ENCODE assay signal across 12 mouse cellular contexts in genomic region chr5:138776346-138776745, GRCm38 (mm10). TPM values are rescaled to one million over a fixed set of nuclear protein-coding genes. Genes with fewer than 3 reads are reported as not detected.
DNase-seq lines count a peak whose midpoint lies in the region; ATAC-seq and TF ChIP-seq lines count a peak whose summit lies in the region.
"Had no signal": no experiment of that assay in that cellular context is flagged by ENCODE, and none has a peak within 500 bp of the region (broad histone marks: within the 10 kb centered on the region; RNA-seq: fewer than 3 reads in every experiment).

No protein-coding gene starts in this region.

- ATAC-seq in hindbrain, postnatal 0 days: peak; percentile 81; the same call in 1 of the 2 replicates
- ATAC-seq in hindbrain, embryonic 13.5 days (ENCODE audit: low FRiP score): no peak
- ATAC-seq in erythroid progenitor cell, adult 5-6 weeks (replicated peaks; ENCODE audit: low FRiP score, poor library complexity, severe bottlenecking): no peak

- H3K9ac ChIP-seq in hindbrain, postnatal 0 days (replicated peaks; ENCODE audit: low read length): no peak overlapping the region
- no peak overlapping the region for H3K9ac ChIP-seq in hindbrain, embryonic 13.5 days

- H3K4me3 ChIP-seq in hindbrain, postnatal 0 days (ENCODE audit: low read length): no peak overlapping the region
- no peak overlapping the region for H3K4me3 ChIP-seq in hindbrain, embryonic 13.5 days

- no peak overlapping the region for H3K4me2 ChIP-seq in hindbrain, postnatal 0 days (ENCODE audit: low read depth, low read length)
- no peak overlapping the region for H3K4me2 ChIP-seq in hindbrain, embryonic 13.5 days

- peak; percentile 26 for DNase-seq in hindbrain, postnatal 0 days (ENCODE audit: low spot score)
- DNase-seq in cerebellum, postnatal 10 days: peak; percentile 40 to 58
- peak; percentile 35 for DNase-seq in layer of hippocampus, adult 9-10 months (ENCODE audit: low spot score)
- peak; percentile 10 to 47 for DNase-seq in lung, postnatal 4 days
- DNase-seq in natural killer cell, adult 2 months (ENCODE audit: low spot score in 2 of 2): no peak
- DNase-seq in thymus, adult 18-20 months: no peak

- peaks cover 14% of the 10 kb centered on the region for H3K36me3 ChIP-seq in hindbrain, postnatal 0 days (ENCODE audit: insufficient read depth, low read length)
- peaks cover 70% of the 10 kb centered on the region for H3K36me3 ChIP-seq in hindbrain, embryonic 13.5 days

- H3K9me3 ChIP-seq in hindbrain, postnatal 0 days (ENCODE audit: low read length): no peaks in the 10 kb centered on the region
- H3K9me3 ChIP-seq in hindbrain, embryonic 13.5 days: no peaks in the 10 kb centered on the region

- no peak overlapping the region for H3K27ac ChIP-seq in hindbrain, postnatal 0 days
- H3K27ac ChIP-seq in hindbrain, embryonic 13.5 days: no peak overlapping the region

- no peaks in the 10 kb centered on the region for H3K27me3 ChIP-seq in hindbrain, postnatal 0 days (ENCODE audit: insufficient read depth, low read length)
- no peaks in the 10 kb centered on the region for H3K27me3 ChIP-seq in hindbrain, embryonic 13.5 days

- 64% methylated on average over 1 of the region's 1 CpGs for WGBS in hindbrain, postnatal 0 days
- WGBS in hindbrain, embryonic 13.5 days: 68% methylated on average over 1 of the region's 1 CpGs

- H3K4me1 ChIP-seq in hindbrain, postnatal 0 days (ENCODE audit: insufficient read depth, low read length): peaks cover 9% of the 10 kb centered on the region
- H3K4me1 ChIP-seq in hindbrain, embryonic 13.5 days (replicated peaks): peaks cover 37% of the 10 kb centered on the region

- TF ChIP-seq CTCF in hindbrain, postnatal 0 days (IDR thresholded peaks at IDR 0.05; ENCODE audit: low read depth): no peak

RNA-seq across cellular contexts. Expression of gene Fam20c, which starts 22.0 kb away (rescaled TPM):
- 96.4 and 99.4 TPM in 2 replicates for total RNA-seq in hindbrain, postnatal 0 days (2014; rRNA removed)
- 52.5 and 53.9 TPM in 2 replicates for polyA plus RNA-seq in hindbrain, postnatal 0 days (2015; fragmentation: Nextera tagmentation; extraction: Ambion mirVana)
- polyA plus RNA-seq in hindbrain, embryonic 13.5 days (2015; fragmentation: Nextera tagmentation; extraction: Ambion mirVana): 48.0 and 51.5 TPM in 2 replicates
- total RNA-seq in erythroid progenitor cell, adult 5-6 weeks (2015; ENCODE audit: low replicate concordance): 0.84 and 2.2 TPM in 2 replicates
- 0.51 TPM in 1 of 2 replicates, not detected in the other for total RNA-seq in erythroid progenitor cell, adult 5-6 weeks (2017; ENCODE audit: low replicate concordance)

RNA-seq across cellular contexts. Expression of gene Gm5294, which starts 43.5 kb away (rescaled TPM):
- total RNA-seq in hindbrain, postnatal 0 days (2014; rRNA removed): 1.0 TPM in 1 of 2 replicates, not detected in the other
- polyA plus RNA-seq in hindbrain, postnatal 0 days (2015; fragmentation: Nextera tagmentation; extraction: Ambion mirVana): 0.48 and 0.59 TPM in 2 replicates
- polyA plus RNA-seq in hindbrain, embryonic 13.5 days (2015; fragmentation: Nextera tagmentation; extraction: Ambion mirVana): 0.73 and 0.97 TPM in 2 replicates
- total RNA-seq in erythroid progenitor cell, adult 5-6 weeks (2015; ENCODE audit: low replicate concordance): not detected in 2 replicates
- total RNA-seq in erythroid progenitor cell, adult 5-6 weeks (2017; ENCODE audit: low replicate concordance): not detected in 2 replicates
- total RNA-seq: layer of hippocampus, adult 18-20 months had no signal
- polyA plus RNA-seq: cortical plate, adult 2 months; gonadal fat pad, adult 2 months; spleen, adult 2 months had no signal

Comparison
In these comparisons a context has a peak if more than half of its experiments do, and no peak if none do; other contexts are left out.
1. DNase-seq: peak in hindbrain, postnatal 0 days (single experiment), cerebellum, postnatal 10 days (2 of 2), layer of hippocampus, adult 9-10 months (single experiment) and lung, postnatal 4 days (2 of 2); none in natural killer cell, adult 2 months (0 of 2) and thymus, adult 18-20 months (0 of 2).
2. RNA of gene Fam20c, which starts 22.0 kb away (total RNA-seq): 96.4 to 99.4 TPM in hindbrain, postnatal 0 days; 0.51 to 2.2 TPM in erythroid progenitor cell, adult 5-6 weeks; every median in the first group is over 10 times any median in the second.